In the genomic region with DNA sequence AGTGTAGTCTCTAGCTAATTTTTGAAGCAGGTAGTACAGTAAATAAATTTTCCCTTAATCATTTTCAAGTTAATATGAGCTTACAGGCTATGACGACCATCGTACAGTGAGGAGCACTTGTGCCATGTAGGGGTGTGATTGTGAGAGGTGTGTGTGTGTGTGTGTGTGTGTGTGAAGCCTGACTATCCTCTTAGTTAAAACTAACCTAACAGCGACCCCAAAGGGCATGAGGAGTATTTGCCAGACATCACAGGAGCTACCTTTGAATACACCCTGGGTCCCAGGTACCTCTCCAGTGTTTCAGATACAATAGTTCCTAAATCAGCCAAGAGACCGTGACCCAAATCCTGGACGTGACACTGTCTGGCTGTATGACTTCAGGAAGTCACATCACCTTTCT, we compare ENCODE assay signal across 31 mouse cellular contexts.
"Had no signal": no experiment of that assay in that cellular context is flagged by ENCODE, and none has a peak within 500 bp of the region (broad histone marks: within the 10 kb centered on the region; RNA-seq: fewer than 3 reads in every experiment).

No protein-coding gene starts in this region.

- DNase-seq: left cerebral cortex, postnatal 4 days; liver; liver, embryonic 13.5 days; liver, postnatal 0 days; lung, adult 18-20 months; lung, adult 2 months; lung, embryonic 14.5 days; lung, postnatal 10 days; lung, postnatal 14 days; lung, postnatal 36 days; lung, postnatal 4 days; midbrain, embryonic 14.5 days had no signal

- H3K27ac ChIP-seq: left cerebral cortex, adult 2 months; limb, embryonic 10.5 days; limb, embryonic 12.5 days; limb, embryonic 13.5 days; limb, embryonic 15.5 days; liver, embryonic 12.5 days; liver, embryonic 13.5 days; liver, embryonic 14.5 days; liver, embryonic 15.5 days; lung, embryonic 15.5 days; macrophage; midbrain, embryonic 10.5 days; midbrain, embryonic 12.5 days; midbrain, embryonic 15.5 days; neural tube, embryonic 12.5 days had no signal

- H3K4me3 ChIP-seq: left cerebral cortex, adult 2 months; limb, embryonic 10.5 days; limb, embryonic 12.5 days; limb, embryonic 13.5 days; limb, embryonic 15.5 days; liver, embryonic 12.5 days; liver, embryonic 13.5 days; liver, embryonic 15.5 days; lung, embryonic 15.5 days; megakaryocyte, embryonic 14.5 days; midbrain, embryonic 10.5 days; midbrain, embryonic 12.5 days; midbrain, embryonic 15.5 days; myocyte; neural tube, embryonic 12.5 days had no signal

- H3K4me1 ChIP-seq: limb, embryonic 10.5 days; limb, embryonic 12.5 days; limb, embryonic 13.5 days; limb, embryonic 15.5 days; liver, embryonic 12.5 days; liver, embryonic 13.5 days; liver, embryonic 15.5 days; lung, embryonic 15.5 days; midbrain, embryonic 10.5 days; midbrain, embryonic 12.5 days; midbrain, embryonic 15.5 days; neural tube, embryonic 12.5 days had no signal

- ATAC-seq: liver, embryonic 12.5 days; liver, postnatal 0 days; lung, postnatal 0 days; midbrain, embryonic 15.5 days; midbrain, embryonic 16.5 days had no signal

- H3K9ac ChIP-seq: limb, embryonic 12.5 days; limb, embryonic 13.5 days; limb, embryonic 15.5 days; liver, embryonic 12.5 days; liver, embryonic 13.5 days; liver, embryonic 14.5 days; liver, embryonic 15.5 days; liver, postnatal 0 days; lung, embryonic 14.5 days; lung, embryonic 15.5 days; midbrain, embryonic 12.5 days; midbrain, embryonic 15.5 days; neural tube, embryonic 12.5 days had no signal

- H3K36me3 ChIP-seq: limb, embryonic 10.5 days; limb, embryonic 12.5 days; limb, embryonic 13.5 days; limb, embryonic 15.5 days; liver, embryonic 12.5 days; liver, embryonic 13.5 days; liver, embryonic 15.5 days; lung, embryonic 15.5 days; midbrain, embryonic 10.5 days; midbrain, embryonic 12.5 days; midbrain, embryonic 15.5 days; neural tube, embryonic 12.5 days had no signal

- H3K4me2 ChIP-seq: limb, embryonic 12.5 days; limb, embryonic 13.5 days; limb, embryonic 15.5 days; liver, embryonic 11.5 days; liver, embryonic 12.5 days; liver, embryonic 13.5 days; liver, embryonic 15.5 days; lung, embryonic 14.5 days; lung, embryonic 15.5 days; midbrain, embryonic 12.5 days; midbrain, embryonic 15.5 days; neural tube, embryonic 12.5 days had no signal

- H3K27me3 ChIP-seq: limb, embryonic 12.5 days; limb, embryonic 13.5 days; limb, embryonic 15.5 days; liver, embryonic 12.5 days; liver, embryonic 15.5 days; lung, embryonic 15.5 days; midbrain, embryonic 12.5 days; midbrain, embryonic 15.5 days; neural tube, embryonic 12.5 days had no signal

- H3K9me3 ChIP-seq: limb, embryonic 10.5 days; limb, embryonic 12.5 days; limb, embryonic 13.5 days; limb, embryonic 15.5 days; liver, embryonic 12.5 days; liver, embryonic 13.5 days; liver, embryonic 15.5 days; lung, embryonic 15.5 days; megakaryocyte, embryonic 14.5 days; midbrain, embryonic 10.5 days; midbrain, embryonic 12.5 days; midbrain, embryonic 15.5 days; neural tube, embryonic 12.5 days had no signal
